Mouse (Mus musculus) forebrain, postnatal 0 days (tissue): ENCODE data around the gene Atp5j. TPM values are rescaled to one million over a fixed set of nuclear protein-coding genes. Genes with fewer than 3 reads are reported as not detected.

Experiments used
- ATAC-seq: fragments of 200-750 bp; cut with Nextera tagmentation; 2 replicates; pipeline ENCODE4 v1.8.0; 2017; ENCODE audit warnings: mild to moderate bottlenecking, moderate library complexity
- DNase-seq: peaks from one replicate; pipeline ENCODE4 v3.0.0-alpha.2; 2015
- H3K27ac ChIP-seq: fragments of 300-500 bp; sonication (generic); 2 replicates; pipeline ENCODE4 v1.5.1; 2014; ENCODE audit warnings: low read depth, mild to moderate bottlenecking, antibody characterized with exemption, low read length, moderate library complexity, mixed read lengths
- H3K27me3 ChIP-seq: fragments of 300-500 bp; sonication (generic); 2 replicates; pipeline ENCODE4 v1.6.1; 2014; ENCODE audit warnings: mild to moderate bottlenecking, low read length, mixed read lengths; ENCODE audit not compliant: insufficient read depth
- H3K36me3 ChIP-seq: fragments of 300-500 bp; sonication (generic); 2 replicates; pipeline ENCODE4 v1.6.1; 2014; ENCODE audit warnings: mild to moderate bottlenecking, moderate library complexity; ENCODE audit not compliant: insufficient read depth
- H3K4me1 ChIP-seq: fragments of 300-500 bp; sonication (generic); 2 replicates; pipeline ENCODE4 v1.6.1; 2014; ENCODE audit warnings: antibody characterized with exemption; ENCODE audit not compliant: insufficient read depth
- H3K4me2 ChIP-seq: fragments of 300-500 bp; sonication (generic); 2 replicates; pipeline ENCODE4 v1.6.1; 2014; ENCODE audit warnings: low read depth, mild to moderate bottlenecking, moderate library complexity
- H3K4me3 ChIP-seq: fragments of 300-500 bp; sonication (generic); 2 replicates; pipeline ENCODE4 v1.5.1; 2014; ENCODE audit warnings: low read depth, low read length, mixed read lengths
- H3K9ac ChIP-seq: fragments of 300-500 bp; sonication (generic); 2 replicates; pipeline ENCODE4 v1.6.1; 2014; ENCODE audit warnings: mild to moderate bottlenecking
- H3K9me3 ChIP-seq: fragments of 300-500 bp; sonication (generic); 2 replicates; pipeline ENCODE4 v1.6.1; 2016; ENCODE audit warnings: low read length
- CTCF ChIP-seq: sonication (generic); IDR thresholded peaks from 2 replicates; pipeline ENCODE4 v1.5.1; 2016; ENCODE audit warnings: antibody characterized with exemption, control low read depth, low read depth
- WGBS: fragments of 180-500 bp; shearing (Covaris S2); extraction: QIAGEN DNeasy Blood & Tissue Kit; methylation state at CpG from one replicate; pipeline ENCODE4 v1.1.7; 2014; 5-methylcytosine and 5-hydroxymethylcytosine counted together
- polyA plus RNA-seq: library from polyadenylated mRNA; unstranded; fragments of >200 nt; fragmentation: Nextera tagmentation; extraction: Ambion mirVana; gene quantifications from 2 replicates; pipeline ENCODE4 v1.2.1, GENCODE M21; 2015
- total RNA-seq: library from RNA; depleted of rRNA; stranded (reverse); fragments of >200 nt; gene quantifications from 2 replicates; pipeline ENCODE4 v1.2.3, GENCODE M21; 2014

Atp5j gene
- total and polyA plus RNA-seq, 2 experiments from 2014 or later = 160 to 830 TPM

- DNase-seq (no peak), ATAC-seq (no peak)
- H3K36me3 ChIP-seq = no peaks in the 10 kb centered on the region
- H3K4me3 ChIP-seq = no peak overlapping the region
- no peaks in the 10 kb centered on the region for H3K9me3 ChIP-seq
- WGBS = 60% methylated on average over 3 of the region's 3 CpGs
- H3K4me1 ChIP-seq = no peaks in the 10 kb centered on the region
- H3K4me2 ChIP-seq = no peak overlapping the region
- H3K27ac ChIP-seq = no peak overlapping the region
- H3K9ac ChIP-seq = no peak overlapping the region
- H3K27me3 ChIP-seq = no peaks in the 10 kb centered on the region
- no peak for TF ChIP-seq CTCF
These were observed 40.1 kb downstream of the Atp5j start for GRCm38 (mm10) chr16:84795337-84795736.

- no peak overlapping the region for H3K4me2 ChIP-seq
- no peaks in the 10 kb centered on the region for H3K4me1 ChIP-seq
- no peak overlapping the region for H3K4me3 ChIP-seq
- no peak overlapping the region for H3K27ac ChIP-seq
- no peak overlapping the region for H3K9ac ChIP-seq
- no peak for DNase-seq
- H3K36me3 ChIP-seq = no peaks in the 10 kb centered on the region
- H3K9me3 ChIP-seq = no peaks in the 10 kb centered on the region
- no peaks in the 10 kb centered on the region for H3K27me3 ChIP-seq
- ATAC-seq = no peak
- TF ChIP-seq CTCF = no peak
- 89% methylated on average over 14 of the region's 14 CpGs for WGBS
These were observed 42.0 kb downstream of the Atp5j start for GRCm38 (mm10) chr16:84793401-84793800.

DNA sequence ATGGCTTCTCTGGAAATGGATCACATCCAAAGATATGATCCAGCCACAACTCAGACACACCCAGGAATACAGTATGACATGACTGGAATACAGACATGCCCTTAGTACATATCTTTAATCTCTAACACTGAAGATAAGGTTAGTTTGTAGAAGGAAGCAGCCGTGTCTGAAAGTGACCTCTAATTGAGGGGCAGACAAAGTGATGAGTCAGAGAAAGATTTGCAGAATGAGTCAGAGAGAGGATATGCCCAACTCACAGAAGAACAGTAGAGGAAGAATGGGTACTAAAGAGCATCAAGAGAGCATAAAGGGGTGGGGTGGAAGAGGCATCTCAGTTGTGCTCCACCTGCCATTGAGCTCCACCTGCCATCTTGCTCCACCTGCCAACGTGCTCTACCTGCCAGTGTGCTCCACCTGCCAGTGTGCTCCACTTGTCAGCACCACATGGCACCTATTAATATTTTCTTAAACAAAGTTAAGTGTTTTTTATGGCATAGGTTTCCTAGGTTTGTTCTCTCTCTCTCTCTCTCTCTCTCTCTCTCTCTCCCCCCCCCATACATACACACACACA is 44.7 kb downstream of the Atp5j start:
- 93% methylated on average over 2 of the region's 2 CpGs for WGBS
- DNase-seq = no peak
- no peak overlapping the region for H3K4me2 ChIP-seq

DNA sequence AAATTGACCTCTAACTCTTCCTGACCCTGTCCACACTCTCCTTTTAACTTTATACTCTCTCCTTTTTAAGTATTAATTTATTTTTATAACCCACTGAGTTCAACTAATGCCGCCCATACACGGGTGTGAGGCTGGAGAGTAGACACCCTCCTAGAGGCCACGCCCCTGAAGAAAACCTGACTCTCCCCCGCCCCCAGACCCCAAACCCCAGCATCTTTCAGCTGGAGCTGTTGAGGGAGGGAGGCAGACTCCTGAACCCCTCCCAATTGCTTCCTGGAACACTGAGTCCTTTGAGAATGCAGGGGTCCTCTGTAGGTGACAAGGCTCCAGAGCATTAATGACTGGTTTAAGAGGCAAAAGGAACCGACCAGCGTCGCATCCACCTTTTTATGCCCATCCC is 50.5 kb downstream of the Atp5j start:
- TF ChIP-seq CTCF = no peak
- DNase-seq (no peak), ATAC-seq (no peak)
- Histone ChIP-seq H3K27me3 (no peaks in the 10 kb centered on the region), H3K9ac (no peak overlapping the region), H3K4me3 (no peak overlapping the region), H3K4me1 (no peaks in the 10 kb centered on the region), H3K36me3 (no peaks in the 10 kb centered on the region), H3K27ac (no peak overlapping the region), H3K4me2 (no peak overlapping the region), H3K9me3 (no peaks in the 10 kb centered on the region)
- WGBS = 18% methylated on average over 7 of the region's 7 CpGs

More for the DNA sequence above, 44.7 kb downstream of the Atp5j start:
- no peak for TF ChIP-seq CTCF
- H3K27ac ChIP-seq = no peak overlapping the region
- H3K4me3 ChIP-seq = no peak overlapping the region
- H3K9ac ChIP-seq = no peak overlapping the region
- no peaks in the 10 kb centered on the region for H3K4me1 ChIP-seq
- H3K27me3 ChIP-seq = no peaks in the 10 kb centered on the region
- H3K9me3 ChIP-seq = no peaks in the 10 kb centered on the region
- ATAC-seq = no peak
- H3K36me3 ChIP-seq = no peaks in the 10 kb centered on the region

DNA sequence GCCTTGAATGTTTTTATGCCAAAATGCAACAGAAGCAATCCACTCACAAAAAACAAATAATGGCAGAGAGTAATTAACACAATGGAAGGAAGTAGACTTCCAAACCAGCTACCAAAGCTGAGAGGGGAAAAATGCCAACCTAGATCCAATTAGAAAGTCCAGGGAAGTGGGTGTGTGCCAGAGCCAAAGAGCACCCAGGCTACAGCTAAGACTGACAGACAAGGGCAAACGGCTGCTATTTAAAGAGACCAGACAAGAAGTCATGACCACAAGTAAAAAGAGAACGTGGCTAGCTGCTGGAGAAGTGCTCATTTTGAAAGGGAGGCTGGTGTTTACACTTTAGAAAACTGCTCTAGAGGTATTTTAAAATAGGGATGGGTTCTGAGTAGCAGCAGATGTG is 52.1 kb downstream of the Atp5j start:
- Histone ChIP-seq H3K27me3 (no peaks in the 10 kb centered on the region), H3K27ac (no peak overlapping the region), H3K36me3 (no peaks in the 10 kb centered on the region), H3K4me1 (no peaks in the 10 kb centered on the region), H3K4me3 (no peak overlapping the region), H3K4me2 (no peak overlapping the region), H3K9me3 (0 out of 2 replicates have a peak, but pooled peaks cover 4% of the 10 kb centered on the region), H3K9ac (no peak overlapping the region)
- ATAC-seq (no peak), DNase-seq (no peak)
- WGBS = 26% methylated on average over 2 of the region's 2 CpGs
- no peak for TF ChIP-seq CTCF

DNA sequence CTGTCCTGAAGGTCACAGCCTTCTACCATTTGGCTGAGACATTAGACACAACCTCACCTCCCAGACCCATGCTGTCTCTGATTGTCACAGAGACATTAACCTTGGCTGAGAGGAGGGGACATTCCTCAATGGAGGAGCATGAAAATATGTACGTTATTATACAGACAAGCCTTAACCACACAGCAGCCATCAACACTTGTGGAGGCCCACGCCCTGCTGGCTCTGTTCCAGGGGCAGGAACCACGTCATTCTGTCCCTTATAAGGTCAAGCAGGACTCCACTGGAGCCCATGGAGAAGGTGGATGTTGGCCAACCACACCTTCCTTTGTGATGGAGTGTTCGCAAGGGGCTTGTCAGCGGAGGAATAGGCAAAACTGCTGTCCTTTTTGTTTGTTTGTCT is 55.7 kb downstream of the Atp5j start:
- Histone ChIP-seq H3K36me3 (no peaks in the 10 kb centered on the region), H3K27me3 (no peaks in the 10 kb centered on the region), H3K9ac (no peak overlapping the region), H3K4me2 (no peak overlapping the region), H3K9me3 (0 out of 2 replicates have a peak, but pooled peaks cover 4% of the 10 kb centered on the region), H3K27ac (no peak overlapping the region), H3K4me1 (no peaks in the 10 kb centered on the region), H3K4me3 (no peak overlapping the region)
- DNase-seq (no peak), ATAC-seq (no peak)
- 87% methylated on average over 5 of the region's 5 CpGs for WGBS
- no peak for TF ChIP-seq CTCF

- H3K9me3 ChIP-seq = 0 out of 2 replicates have a peak, but pooled peaks cover 4% of the 10 kb centered on the region
- DNase-seq = no peak
- H3K27ac ChIP-seq = no peak overlapping the region
- no peak overlapping the region for H3K9ac ChIP-seq
- H3K4me1 ChIP-seq = no peaks in the 10 kb centered on the region
- 79% methylated on average over 6 of the region's 6 CpGs for WGBS
- no peak for ATAC-seq
- TF ChIP-seq CTCF = no peak
- no peaks in the 10 kb centered on the region for H3K27me3 ChIP-seq
- no peaks in the 10 kb centered on the region for H3K36me3 ChIP-seq
- H3K4me3 ChIP-seq = no peak overlapping the region
- no peak overlapping the region for H3K4me2 ChIP-seq
These were observed 56.4 kb downstream of the Atp5j start for GRCm38 (mm10) chr16:84778861-84779630.
